Mouse (Mus musculus) lung, embryonic 14.5 days (tissue): ENCODE measurements around the gene Nbea. TPM values are rescaled to one million over a fixed set of nuclear protein-coding genes. Genes with fewer than 3 reads are reported as not detected.
A peak's percentile ranks its signal among the peaks of the same experiment; 100 is the strongest.

ENCODE experiments used
- ATAC-seq: fragments of 200-750 bp; cut with Nextera tagmentation; 2 replicates; pipeline ENCODE4 v1.8.0; 2017; ENCODE audit warnings: mild to moderate bottlenecking, moderate TSS enrichment, moderate library complexity; ENCODE audit not compliant: insufficient read depth
- DNase-seq: peaks from one replicate; pipeline ENCODE4 v3.0.0-alpha.2; 2015
- H3K27ac ChIP-seq: fragments of 300-500 bp; sonication (generic); 2 replicates; pipeline ENCODE4 v1.5.1; 2014; ENCODE audit warnings: low read depth, mild to moderate bottlenecking, moderate library complexity
- H3K27me3 ChIP-seq: fragments of 300-500 bp; sonication (generic); 2 replicates; pipeline ENCODE4 v1.6.1; 2014; ENCODE audit warnings: low read length, control low read depth; ENCODE audit not compliant: insufficient read depth
- H3K36me3 ChIP-seq: fragments of 300-500 bp; sonication (generic); 2 replicates; pipeline ENCODE4 v1.6.1; 2014; ENCODE audit warnings: control low read depth; ENCODE audit not compliant: insufficient read depth
- H3K4me1 ChIP-seq: fragments of 300-500 bp; sonication (generic); 2 replicates; pipeline ENCODE4 v1.6.1; 2014; ENCODE audit warnings: antibody characterized with exemption, control low read depth; ENCODE audit not compliant: insufficient read depth
- H3K4me2 ChIP-seq: fragments of 300-500 bp; sonication (generic); 2 replicates; pipeline ENCODE4 v1.6.1; 2014; ENCODE audit warnings: mild to moderate bottlenecking
- H3K4me3 ChIP-seq: fragments of 300-500 bp; sonication (generic); 2 replicates; pipeline ENCODE4 v1.5.1; 2014; ENCODE audit warnings: low read depth, low read length
- H3K9ac ChIP-seq: fragments of 300-500 bp; sonication (generic); 2 replicates; pipeline ENCODE4 v1.6.1; 2014
- H3K9me3 ChIP-seq: fragments of 300-500 bp; sonication (generic); 2 replicates; pipeline ENCODE4 v1.6.1; 2016; ENCODE audit warnings: low read depth, low read length, control low read depth
- CTCF ChIP-seq: IDR thresholded peaks from 2 replicates; pipeline ENCODE4 v1.5.1; 2016; ENCODE audit warnings: antibody characterized with exemption, low read depth
- WGBS: fragments of 180-500 bp; shearing (Covaris S2); extraction: QIAGEN DNeasy Blood & Tissue Kit; methylation state at CpG from one replicate; pipeline ENCODE4 v1.1.7; 2014; 5-methylcytosine and 5-hydroxymethylcytosine counted together
- polyA plus RNA-seq: library from polyadenylated mRNA; unstranded; fragments of >200 nt; fragmentation: Nextera tagmentation; extraction: Ambion mirVana; gene quantifications from 2 replicates; pipeline ENCODE4 v1.2.1, GENCODE M21; 2014

Gene Nbea
- polyA plus RNA-seq, 1 experiment from 2014 or later = 10.7 TPM

DNA sequence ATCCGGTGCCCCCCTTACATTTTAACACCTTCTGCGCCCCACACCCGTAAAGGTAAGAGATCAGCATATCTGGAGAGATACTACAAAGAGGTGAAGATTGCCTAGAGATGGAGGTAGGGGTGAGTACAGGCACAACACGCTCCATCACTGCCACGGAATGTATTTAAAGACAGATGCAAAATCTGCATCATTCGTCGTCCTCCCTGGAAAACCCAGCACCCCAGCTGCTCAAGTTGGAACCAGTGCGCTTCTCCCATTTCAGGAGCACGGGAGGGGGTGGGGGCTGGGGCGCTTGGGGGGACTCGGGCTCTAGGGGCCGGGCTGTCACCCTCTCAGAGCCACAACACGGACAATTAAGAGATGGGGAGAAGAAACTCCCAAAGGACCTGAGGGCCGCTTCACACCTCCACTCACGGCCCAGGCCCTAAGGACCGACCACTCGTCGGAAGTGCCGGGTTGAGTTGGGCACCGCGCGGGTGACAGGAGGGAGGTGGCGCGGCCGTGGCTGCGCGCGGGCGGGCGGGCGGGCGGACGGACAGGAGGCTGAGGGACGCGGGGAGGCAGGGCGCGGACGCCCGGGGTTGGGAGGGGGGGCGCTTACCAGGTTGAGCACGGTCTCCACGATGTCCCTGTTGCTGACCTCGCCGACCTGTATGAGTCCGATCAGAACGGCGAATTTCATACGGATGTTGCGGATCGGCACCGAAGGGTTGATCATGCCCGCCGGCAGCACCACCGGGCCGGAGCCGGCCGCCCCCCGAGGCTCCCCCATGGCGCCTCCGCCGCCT lies 936 bp downstream of the Nbea start:
- Histone ChIP-seq H3K9me3 (no peaks in the 10 kb centered on the region), H3K9ac (peak overlapping the region; percentile 79), H3K4me3 (peak overlapping the region; percentile 83), H3K4me1 (peaks cover 7% of the 10 kb centered on the region; the same call in 1 of the 2 replicates), H3K27ac (0 out of 2 replicates have a peak overlapping the region, but pooled peaks have one; percentile 67), H3K27me3 (0 out of 2 replicates have a peak, but pooled peaks cover 3% of the 10 kb centered on the region), H3K36me3 (no peaks in the 10 kb centered on the region), H3K4me2 (peak overlapping the region; percentile 78)
- DNase-seq (peak; percentile 31), ATAC-seq (peak; percentile 61)
- under 1% methylated on average over 60 of the region's 61 CpGs for WGBS
- TF ChIP-seq CTCF = no peak

DNA sequence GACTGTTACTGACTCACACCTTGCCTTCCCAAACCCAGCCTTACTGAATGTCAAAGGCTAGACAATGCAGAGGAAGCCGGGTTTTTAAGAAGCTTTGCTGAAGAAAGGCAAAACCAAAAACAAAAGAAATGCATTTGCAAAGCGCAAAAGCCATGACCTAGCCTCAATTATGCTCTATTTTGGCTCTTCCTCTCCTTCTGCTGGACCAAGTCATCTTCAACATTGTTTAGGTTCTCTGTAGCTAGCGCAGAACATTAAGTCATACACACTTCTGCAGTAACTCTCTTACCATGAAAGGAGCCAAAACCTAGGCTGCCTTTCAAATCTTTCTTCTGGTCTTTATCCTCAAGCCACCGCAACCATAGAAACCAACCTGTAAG lies 1.5 kb downstream of the Nbea start:
- no peak for TF ChIP-seq CTCF
- peaks cover 7% of the 10 kb centered on the region; the same call in 1 of the 2 replicates for H3K4me1 ChIP-seq
- ATAC-seq (no peak), DNase-seq (peak; percentile 21)
- 0 out of 2 replicates have a peak, but pooled peaks cover 3% of the 10 kb centered on the region for H3K27me3 ChIP-seq
- peak overlapping the region; percentile 78 for H3K4me2 ChIP-seq
- no peaks in the 10 kb centered on the region for H3K36me3 ChIP-seq
- no peak overlapping the region for H3K27ac ChIP-seq
- peak overlapping the region; percentile 83 for H3K4me3 ChIP-seq
- WGBS = 12% methylated on average over 4 of the region's 4 CpGs
- H3K9ac ChIP-seq = 0 out of 2 replicates have a peak overlapping the region, but pooled peaks have one; percentile 5
- no peaks in the 10 kb centered on the region for H3K9me3 ChIP-seq

DNA sequence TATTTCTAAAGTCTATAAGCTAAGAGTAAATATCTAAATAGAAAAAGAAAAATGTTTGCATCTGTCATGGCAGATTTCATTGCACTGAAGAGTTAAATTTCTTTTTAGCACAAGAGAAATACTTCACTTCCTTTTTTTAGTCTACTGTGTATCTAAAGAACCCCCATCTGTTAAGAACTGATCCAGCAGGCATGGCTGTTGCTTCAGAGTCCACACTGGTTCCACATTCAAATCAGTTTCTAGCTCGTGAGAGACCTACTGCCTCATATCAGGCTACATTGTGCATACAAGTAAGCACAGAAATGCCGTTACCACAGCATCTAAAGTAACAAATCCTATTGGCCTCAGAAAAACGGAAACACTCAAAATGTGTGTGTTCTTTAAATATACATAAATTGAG lies 2.5 kb downstream of the Nbea start:
- H3K27me3 ChIP-seq = 0 out of 2 replicates have a peak, but pooled peaks cover 3% of the 10 kb centered on the region
- H3K9ac ChIP-seq = no peak overlapping the region
- H3K27ac ChIP-seq = no peak overlapping the region
- no peak overlapping the region for H3K4me3 ChIP-seq
- peaks cover 7% of the 10 kb centered on the region; the same call in 1 of the 2 replicates for H3K4me1 ChIP-seq
- no peaks in the 10 kb centered on the region for H3K36me3 ChIP-seq
- 41% methylated on average over 3 of the region's 3 CpGs for WGBS
- H3K4me2 ChIP-seq = no peak overlapping the region
- H3K9me3 ChIP-seq = no peaks in the 10 kb centered on the region
- DNase-seq (no peak), ATAC-seq (no peak)
- no peak for TF ChIP-seq CTCF

DNA sequence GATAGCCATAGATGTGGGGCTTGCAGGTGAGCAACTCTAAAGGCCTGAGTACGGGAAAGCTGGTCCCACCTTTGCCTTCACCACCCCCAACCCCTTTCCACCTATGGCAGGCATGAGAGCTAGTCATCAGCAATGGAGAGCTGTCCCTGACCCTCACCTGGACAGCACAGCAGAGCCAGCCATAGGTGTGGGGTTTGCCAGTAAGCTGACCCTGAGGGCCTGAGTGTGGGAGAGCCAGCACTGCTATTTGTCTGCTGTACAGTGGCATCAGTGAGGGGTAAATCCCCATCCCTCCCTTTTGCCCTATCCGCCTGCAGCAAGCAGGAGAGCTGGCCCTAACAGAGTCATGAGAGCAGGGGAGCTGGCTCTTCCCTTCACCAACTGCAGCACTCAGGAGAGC lies 25.6 kb downstream of the Nbea start:
- Histone ChIP-seq H3K4me1 (no peaks in the 10 kb centered on the region), H3K36me3 (no peaks in the 10 kb centered on the region), H3K9ac (no peak overlapping the region), H3K9me3 (no peaks in the 10 kb centered on the region), H3K27me3 (no peaks in the 10 kb centered on the region), H3K4me2 (no peak overlapping the region), H3K27ac (no peak overlapping the region), H3K4me3 (no peak overlapping the region)
- TF ChIP-seq CTCF = no peak
- ATAC-seq = no peak
- 93% methylated on average over 2 of the region's 2 CpGs for WGBS
- no peak for DNase-seq

DNA sequence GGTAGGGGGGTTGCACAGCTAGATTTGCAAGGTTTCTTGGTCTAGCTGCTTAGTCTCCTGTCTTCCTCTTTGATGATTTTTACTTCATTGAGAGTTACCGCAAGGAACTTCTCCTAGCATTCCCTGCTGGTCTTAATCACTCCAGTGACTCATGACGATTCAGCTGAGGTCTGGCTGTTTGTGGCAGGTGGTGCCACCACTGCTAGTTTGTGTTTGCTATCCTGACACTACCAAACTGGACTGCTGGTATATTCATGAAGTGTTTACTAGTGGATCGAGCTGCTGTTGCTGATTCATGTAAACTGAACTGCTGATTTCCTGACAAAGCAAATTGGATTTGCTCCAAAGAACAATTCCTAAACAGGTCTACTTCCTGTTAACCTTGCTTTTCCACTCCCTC lies 56.8 kb downstream of the Nbea start:
- 69% methylated on average over 3 of the region's 3 CpGs for WGBS
- Histone ChIP-seq H3K4me3 (no peak overlapping the region), H3K27me3 (no peaks in the 10 kb centered on the region), H3K36me3 (no peaks in the 10 kb centered on the region), H3K9me3 (peaks cover 14% of the 10 kb centered on the region; the same call in 1 of the 2 replicates), H3K9ac (no peak overlapping the region), H3K4me2 (no peak overlapping the region), H3K27ac (no peak overlapping the region), H3K4me1 (no peaks in the 10 kb centered on the region)
- DNase-seq = peak; percentile 16
- no peak for TF ChIP-seq CTCF
- no peak for ATAC-seq

DNA sequence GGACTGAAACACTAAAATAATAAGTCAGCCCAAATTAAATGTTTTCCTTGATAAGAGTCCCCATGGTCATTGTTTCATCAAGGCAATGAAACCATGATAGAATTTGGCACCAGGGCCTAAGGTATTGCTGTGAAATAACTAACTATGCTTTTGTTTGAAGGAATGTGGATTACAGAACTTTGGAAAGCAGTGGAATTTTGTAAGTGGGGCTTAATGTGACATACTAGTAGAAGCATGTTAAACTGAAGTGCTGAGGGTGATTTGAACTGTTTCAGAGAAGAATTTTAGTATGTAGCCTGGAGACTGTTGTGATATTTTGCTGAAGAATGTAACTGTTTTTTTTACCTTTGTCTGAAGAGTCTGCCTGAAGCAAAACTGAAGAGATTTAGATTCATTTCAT lies 66.9 kb downstream of the Nbea start:
- no peak for ATAC-seq
- H3K4me2 ChIP-seq = no peak overlapping the region
- no peaks in the 10 kb centered on the region for H3K4me1 ChIP-seq

GRCm38 (mm10) chr3:56108101-56108500 lies 75.4 kb downstream of the Nbea start:
- 50% methylated on average over 2 of the region's 2 CpGs for WGBS
- H3K9me3 ChIP-seq = no peaks in the 10 kb centered on the region

More for the DNA sequence above, 66.9 kb downstream of the Nbea start:
- Histone ChIP-seq H3K27ac (no peak overlapping the region), H3K36me3 (no peaks in the 10 kb centered on the region), H3K9me3 (no peaks in the 10 kb centered on the region), H3K27me3 (no peaks in the 10 kb centered on the region), H3K9ac (no peak overlapping the region), H3K4me3 (no peak overlapping the region)
- no peak for DNase-seq
- no peak for TF ChIP-seq CTCF

More at GRCm38 (mm10) chr3:56108101-56108500, 75.4 kb downstream of the Nbea start:
- H3K27ac ChIP-seq = no peak overlapping the region
- TF ChIP-seq CTCF = no peak
- H3K4me2 ChIP-seq = no peak overlapping the region
- no peak for ATAC-seq
- H3K9ac ChIP-seq = no peak overlapping the region
- no peak for DNase-seq
- H3K36me3 ChIP-seq = no peaks in the 10 kb centered on the region
- H3K4me1 ChIP-seq = no peaks in the 10 kb centered on the region
- no peaks in the 10 kb centered on the region for H3K27me3 ChIP-seq
- H3K4me3 ChIP-seq = no peak overlapping the region
